Mouse (Mus musculus) ES-Bruce4 (cell line): ENCODE measurements around the gene Alcam. TPM values are rescaled to one million over a fixed set of nuclear protein-coding genes. Genes with fewer than 3 reads are reported as not detected.

Experiments used
- H3K27ac ChIP-seq: 2 replicates; pipeline ENCODE4 v1.5.1; 2012; ENCODE audit warnings: low read length, inconsistent platforms; ENCODE audit not compliant: insufficient read depth
- H3K27me3 ChIP-seq: 2 replicates; pipeline ENCODE4 v1.6.1; 2012; ENCODE audit warnings: mild to moderate bottlenecking, low read length, inconsistent platforms; ENCODE audit not compliant: control insufficient read depth, poor library complexity, insufficient read depth, severe bottlenecking
- H3K36me3 ChIP-seq: 2 replicates; pipeline ENCODE4 v1.6.1; 2012; ENCODE audit warnings: inconsistent platforms, mild to moderate bottlenecking, low read length, moderate library complexity; ENCODE audit not compliant: control insufficient read depth, poor library complexity, insufficient read depth, severe bottlenecking
- H3K4me1 ChIP-seq: one replicate; pipeline ENCODE4 v1.8.1; 2011; ENCODE audit warnings: low read length; ENCODE audit not compliant: control insufficient read depth, insufficient read depth
- H3K4me3 ChIP-seq: 2 replicates; pipeline ENCODE4 v1.5.1; 2011; ENCODE audit warnings: low read depth, mild to moderate bottlenecking, low read length
- H3K9ac ChIP-seq: 2 replicates; pipeline ENCODE4 v1.6.1; 2012; ENCODE audit warnings: low read depth, mild to moderate bottlenecking, inconsistent platforms; ENCODE audit not compliant: poor library complexity, severe bottlenecking
- H3K9me3 ChIP-seq: replicated peaks from 2 replicates; pipeline ENCODE4 v1.6.1; 2012; ENCODE audit warnings: mild to moderate bottlenecking, low read length, inconsistent platforms; ENCODE audit not compliant: control insufficient read depth, poor library complexity, insufficient read depth, severe bottlenecking
- CTCF ChIP-seq: IDR thresholded peaks from one replicate; pipeline ENCODE4 v1.8.1; 2011; ENCODE audit warnings: low read depth, low read length
- EP300 ChIP-seq: IDR thresholded peaks from 2 replicates; pipeline ENCODE4 v1.6.1; 2011; ENCODE audit warnings: low read depth, low read length; ENCODE audit not compliant: insufficient read depth
- POLR2A ChIP-seq: IDR thresholded peaks from one replicate; pipeline ENCODE4 v1.8.1; 2011; ENCODE audit warnings: low read length; ENCODE audit not compliant: insufficient read depth
- polyA plus RNA-seq: library from polyadenylated mRNA; stranded (reverse); fragments of >200 nt; gene quantifications from 2 replicates; pipeline ENCODE4 v1.2.4, GENCODE M21; 2011; ENCODE audit warnings: low read depth; ENCODE audit not compliant: missing spikeins, insufficient read depth, insufficient read length

Gene Alcam
- polyA plus RNA-seq, 1 experiment, result 1.3 TPM

DNA sequence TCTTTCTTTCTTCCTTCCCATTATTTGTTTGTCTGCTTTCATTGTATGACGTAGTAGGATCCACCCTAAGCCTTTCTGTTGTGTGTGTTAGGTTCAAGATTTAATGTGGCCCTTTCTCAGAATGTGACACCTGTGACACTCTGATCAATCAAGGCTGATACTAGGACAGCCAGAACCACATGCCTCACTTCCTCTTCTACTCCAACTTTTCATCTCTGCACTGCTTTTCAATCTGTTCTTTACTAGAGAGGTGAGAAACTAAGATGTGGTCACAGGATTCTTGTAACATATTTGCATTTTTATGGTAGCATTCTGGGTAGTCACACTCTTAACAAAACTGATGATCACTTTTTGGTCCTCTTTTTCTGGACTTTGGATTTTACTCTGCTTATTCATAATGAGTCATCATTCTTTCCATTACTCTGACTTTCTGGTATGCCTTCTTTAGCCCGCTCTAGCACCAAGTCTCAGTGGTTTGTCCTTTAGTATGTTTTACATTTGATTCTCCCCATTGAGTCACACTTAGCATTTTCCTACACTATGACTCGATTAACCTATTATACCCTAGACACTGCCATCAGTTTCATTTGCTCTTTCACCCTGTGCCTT is 161.3 kb downstream of the Alcam start:
- no peak for TF ChIP-seq CTCF
- TF ChIP-seq POLR2A, result no peak
- Histone ChIP-seq H3K27ac (no peak overlapping the region), H3K9ac (no peak overlapping the region), H3K27me3 (no peaks in the 10 kb centered on the region), H3K9me3 (no peaks in the 10 kb centered on the region), H3K4me3 (no peak overlapping the region), H3K36me3 (no peaks in the 10 kb centered on the region), H3K4me1 (no peaks in the 10 kb centered on the region)

DNA sequence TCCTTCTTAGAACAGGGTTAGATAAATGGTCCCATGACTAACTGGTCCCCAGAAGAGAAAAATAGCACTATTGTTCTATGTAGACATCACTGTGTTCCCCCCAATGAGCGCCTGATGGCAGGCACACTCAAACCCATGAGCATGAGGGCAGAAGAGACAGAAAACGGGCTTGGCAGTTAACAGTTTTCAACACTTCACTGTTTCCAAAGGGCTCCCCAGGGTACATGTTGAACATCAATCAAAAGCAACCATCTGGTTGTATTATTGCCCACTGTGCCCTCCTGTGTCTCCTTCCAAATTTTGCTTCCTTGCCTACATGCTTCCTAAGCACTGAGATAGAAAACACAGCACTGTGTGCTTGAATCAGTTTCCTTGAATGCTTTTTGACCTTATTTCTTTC is 173.7 kb downstream of the Alcam start:
- Histone ChIP-seq H3K27ac (no peak overlapping the region), H3K27me3 (no peaks in the 10 kb centered on the region), H3K36me3 (no peaks in the 10 kb centered on the region), H3K9me3 (no peaks in the 10 kb centered on the region), H3K9ac (no peak overlapping the region), H3K4me3 (no peak overlapping the region), H3K4me1 (no peaks in the 10 kb centered on the region)
- TF ChIP-seq CTCF (no peak), POLR2A (no peak), EP300 (no peak)

DNA sequence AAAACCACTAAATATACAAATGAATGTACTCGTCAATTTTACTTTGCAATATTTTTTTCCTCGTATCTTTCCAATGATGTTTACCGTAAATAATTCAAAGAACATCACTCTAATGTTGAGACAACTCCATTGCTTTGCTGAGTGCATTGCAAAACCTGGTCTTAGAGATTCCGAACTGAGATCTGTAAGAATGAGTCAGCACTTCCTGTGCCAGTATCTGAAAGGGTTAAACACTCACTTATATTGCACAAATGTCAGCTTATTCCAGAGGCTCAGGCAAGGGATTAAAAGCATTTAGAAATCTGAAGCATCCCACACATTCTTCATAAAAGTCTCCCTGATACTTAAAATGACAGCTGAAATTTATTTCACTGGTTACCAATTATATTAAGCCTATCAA is 188.8 kb downstream of the Alcam start:
- H3K4me1 ChIP-seq, result no peaks in the 10 kb centered on the region
- H3K4me3 ChIP-seq, result no peak overlapping the region
- no peak for TF ChIP-seq CTCF
- no peak for TF ChIP-seq EP300
- no peak for TF ChIP-seq POLR2A
- H3K9me3 ChIP-seq, result no peaks in the 10 kb centered on the region
- no peaks in the 10 kb centered on the region for H3K27me3 ChIP-seq
- H3K27ac ChIP-seq, result no peak overlapping the region
- no peak overlapping the region for H3K9ac ChIP-seq
- H3K36me3 ChIP-seq, result no peaks in the 10 kb centered on the region

DNA sequence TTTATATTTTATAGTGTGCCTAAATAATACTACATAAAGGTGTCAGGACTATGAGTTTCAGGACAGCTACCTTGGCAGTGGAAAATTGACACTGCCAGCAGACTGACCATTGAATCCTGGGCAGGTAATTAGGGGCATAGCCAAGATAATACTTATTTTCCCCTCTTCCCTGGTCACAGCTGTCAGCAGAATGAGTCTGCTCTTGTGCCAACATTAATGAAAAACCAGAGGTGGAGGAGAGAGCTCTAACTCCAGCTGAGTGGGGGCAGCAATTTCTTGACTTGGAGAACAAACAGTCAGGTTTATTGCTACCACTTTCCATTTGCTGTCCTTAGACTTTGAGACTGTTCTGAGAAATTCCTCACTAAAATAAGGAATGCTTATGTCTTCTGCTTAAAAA is 190.1 kb downstream of the Alcam start:
- H3K27me3 ChIP-seq, result no peaks in the 10 kb centered on the region
- no peaks in the 10 kb centered on the region for H3K4me1 ChIP-seq
- TF ChIP-seq EP300 (no peak), CTCF (no peak), POLR2A (no peak)
- no peak overlapping the region for H3K27ac ChIP-seq
- H3K36me3 ChIP-seq, result no peaks in the 10 kb centered on the region
- no peak overlapping the region for H3K9ac ChIP-seq
- H3K4me3 ChIP-seq, result no peak overlapping the region
- H3K9me3 ChIP-seq, result no peaks in the 10 kb centered on the region

DNA sequence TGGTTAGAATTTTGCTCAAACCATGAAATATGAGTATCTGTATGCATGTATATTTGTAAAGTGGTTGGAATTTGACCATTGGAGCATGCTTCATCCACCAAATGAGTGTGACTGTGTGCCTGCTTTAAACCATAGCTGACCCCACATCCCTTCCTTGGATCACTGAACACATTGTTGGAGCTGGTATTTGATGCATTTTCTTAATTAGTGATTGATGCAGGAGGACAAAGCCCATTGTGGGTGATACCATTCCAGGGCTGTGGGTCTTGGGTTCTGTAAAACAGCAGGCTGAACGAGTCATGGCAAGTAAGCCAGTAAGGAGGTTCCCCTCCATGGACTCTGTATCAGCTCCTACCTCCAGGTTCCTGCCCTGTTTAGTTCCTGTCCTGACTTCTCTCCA is 191.3 kb downstream of the Alcam start:
- Histone ChIP-seq H3K4me1 (no peaks in the 10 kb centered on the region), H3K36me3 (no peaks in the 10 kb centered on the region), H3K9me3 (no peaks in the 10 kb centered on the region), H3K9ac (no peak overlapping the region), H3K27me3 (no peaks in the 10 kb centered on the region), H3K4me3 (no peak overlapping the region), H3K27ac (no peak overlapping the region)
- TF ChIP-seq POLR2A, result no peak
- no peak for TF ChIP-seq CTCF
- no peak for TF ChIP-seq EP300

DNA sequence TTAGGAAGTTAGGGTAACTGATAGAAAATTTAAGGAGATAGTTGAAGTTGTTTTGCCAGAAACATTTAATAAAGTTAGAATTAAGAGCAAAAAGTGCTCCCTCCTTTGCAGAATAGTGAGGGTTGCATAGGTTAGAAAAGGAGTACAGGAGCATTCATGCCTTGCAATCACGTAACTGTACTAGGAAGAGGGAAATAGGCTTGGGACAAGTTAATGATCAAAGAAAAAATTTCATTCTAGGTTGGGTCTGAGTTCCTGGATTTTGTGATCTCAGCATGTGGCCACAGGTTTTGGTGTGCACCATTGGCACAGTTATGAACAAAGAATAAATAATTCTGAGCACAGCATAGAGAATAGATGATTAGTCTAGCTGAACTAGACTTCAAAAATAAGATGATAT is 192.1 kb downstream of the Alcam start:
- H3K9me3 ChIP-seq, result no peaks in the 10 kb centered on the region
- no peaks in the 10 kb centered on the region for H3K27me3 ChIP-seq
- no peak for TF ChIP-seq POLR2A
- no peak for TF ChIP-seq EP300
- no peak for TF ChIP-seq CTCF
- H3K36me3 ChIP-seq, result no peaks in the 10 kb centered on the region
- no peak overlapping the region for H3K27ac ChIP-seq
- H3K4me3 ChIP-seq, result no peak overlapping the region
- no peaks in the 10 kb centered on the region for H3K4me1 ChIP-seq
- H3K9ac ChIP-seq, result no peak overlapping the region

DNA sequence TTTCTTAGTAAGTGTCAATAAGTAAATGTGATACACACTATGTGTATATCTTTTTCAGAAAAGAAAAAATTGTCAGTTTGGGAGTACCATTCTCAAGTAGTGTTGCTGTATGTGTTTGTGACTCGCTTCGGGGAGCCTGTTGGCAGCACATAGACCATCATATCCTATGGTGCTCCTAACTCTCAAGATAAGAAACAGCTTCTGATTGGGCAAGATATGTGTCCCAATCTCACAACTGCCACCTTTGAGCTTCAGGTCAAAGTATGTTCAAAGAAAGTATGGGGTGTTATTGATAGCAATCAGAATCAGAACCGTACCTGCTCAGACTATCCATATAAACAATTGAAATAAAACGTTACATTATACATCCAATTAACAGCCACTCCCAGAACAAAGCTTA is 202.9 kb downstream of the Alcam start:
- TF ChIP-seq CTCF (no peak), POLR2A (no peak), EP300 (no peak)
- Histone ChIP-seq H3K9ac (no peak overlapping the region), H3K27ac (no peak overlapping the region), H3K36me3 (no peaks in the 10 kb centered on the region), H3K4me1 (no peaks in the 10 kb centered on the region), H3K27me3 (no peaks in the 10 kb centered on the region), H3K9me3 (no peaks in the 10 kb centered on the region), H3K4me3 (no peak overlapping the region)
